Mouse (Mus musculus): Measurements from ENCODE around the gene Gps2. TPM values are rescaled to one million over a fixed set of nuclear protein-coding genes. Genes with fewer than 3 reads are reported as not detected.

Gps2 gene
- polyA plus RNA-seq, 1 experiment from 2014 or later = 42.3 TPM

DNA sequence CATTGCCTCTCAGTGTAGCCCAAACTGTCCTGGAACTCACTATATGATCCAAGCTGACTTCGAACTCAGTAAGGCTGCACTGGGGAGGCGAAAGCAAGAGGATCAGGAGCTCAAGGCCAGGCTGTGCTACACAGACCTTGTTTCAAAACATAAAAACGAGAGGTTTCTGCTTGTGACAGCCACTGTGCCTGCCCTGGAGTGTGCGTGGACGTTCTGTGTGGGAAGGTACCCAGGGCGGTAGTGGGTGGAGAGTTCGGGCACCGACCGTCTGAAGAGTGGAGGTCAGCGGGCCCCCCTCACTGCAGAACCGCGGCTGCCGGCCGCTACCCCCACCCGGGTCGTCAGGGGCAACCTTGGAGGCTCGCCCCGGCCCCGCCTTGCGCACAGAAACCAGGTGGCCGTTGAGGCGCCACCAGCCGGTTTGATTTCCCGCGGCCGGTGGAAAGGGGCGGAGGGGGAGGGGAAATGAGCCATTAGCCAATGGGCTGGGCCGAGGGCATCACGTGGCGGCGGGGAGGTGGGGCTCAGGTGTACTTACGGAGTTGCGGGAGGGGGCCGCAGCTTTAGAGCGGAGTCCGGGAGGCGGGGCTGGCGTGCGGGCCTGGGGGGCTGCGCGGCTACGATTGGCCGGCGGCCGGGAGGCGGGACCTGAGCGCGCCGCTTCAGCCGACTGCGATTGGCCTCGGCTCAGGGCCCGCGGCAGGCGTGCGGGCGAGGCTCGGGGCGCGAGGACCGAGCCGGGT, 21.6 kb downstream of the Gps2 start, which contains the start of gene Ybx2:
TSS of gene Ybx2 (plus strand) at position 660 of the 743 bp plus-strand sequence.
- Histone ChIP-seq H3K27me3 (replicated peaks; ENCODE audit: control insufficient read depth, insufficient read depth, low read length) (peaks cover 5% of the 10 kb centered on the region), H3K4me3 (ENCODE audit: low read depth, low read length) (peak within 1 kb of the TSS; percentile 43), H3K9me3 (ENCODE audit: control insufficient read depth) (no peaks in the 10 kb centered on the region), H3K4me1 (replicated peaks; ENCODE audit: control insufficient read depth, insufficient read depth, low read length) (peaks cover 13% of the 10 kb centered on the region), H3K4me2 (replicated peaks; ENCODE audit: low read depth) (peak within 1 kb of the TSS; percentile 89), H3K27ac (ENCODE audit: low read depth, low read length) (no peak within 1 kb of the TSS), H3K9ac (ENCODE audit: low read depth, low read length) (0 out of 2 replicates have a peak within 1 kb of the TSS, but pooled peaks have one; percentile 22), H3K36me3 (ENCODE audit: control insufficient read depth, insufficient read depth) (no peaks in the 10 kb centered on the region)
- whole genome bisulfite sequencing = 3% methylated on average over 48 of the region's 62 CpGs
- peak; percentile 74 for ATAC-seq
- peak; percentile 31 for TF ChIP-seq CTCF (IDR thresholded peaks at IDR 0.05; ENCODE audit: low read depth)

DNA sequence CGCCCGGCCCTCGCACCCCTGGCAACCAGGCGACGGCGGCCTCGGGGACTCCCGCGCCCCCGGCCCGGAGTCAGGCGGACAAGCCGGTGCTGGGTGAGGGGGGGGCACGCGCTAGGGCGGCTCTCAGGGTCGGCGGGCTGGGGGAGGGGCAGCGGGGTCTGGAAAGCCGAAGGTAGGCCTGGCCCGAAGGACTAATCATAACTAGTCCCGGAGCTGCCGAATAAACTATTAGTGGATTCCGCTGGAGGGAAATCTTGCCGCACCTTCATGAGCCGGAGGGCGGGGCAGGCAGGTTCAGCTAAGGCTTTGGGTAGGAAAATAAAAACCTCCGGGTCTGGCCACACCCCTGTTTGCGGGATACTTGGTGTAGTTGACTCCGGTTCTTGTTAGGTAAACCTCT, 22.5 kb downstream of the Gps2 start:
- Histone ChIP-seq H3K27ac (ENCODE audit: low read depth, low read length) (no peak overlapping the region), H3K4me2 (replicated peaks; ENCODE audit: low read depth) (peak overlapping the region; percentile 89), H3K4me1 (replicated peaks; ENCODE audit: control insufficient read depth, insufficient read depth, low read length) (peaks cover 13% of the 10 kb centered on the region), H3K9me3 (ENCODE audit: control insufficient read depth) (no peaks in the 10 kb centered on the region), H3K36me3 (ENCODE audit: control insufficient read depth, insufficient read depth) (no peaks in the 10 kb centered on the region), H3K4me3 (ENCODE audit: low read depth, low read length) (peak overlapping the region; percentile 43), H3K9ac (ENCODE audit: low read depth, low read length) (0 out of 2 replicates have a peak overlapping the region, but pooled peaks have one; percentile 22), H3K27me3 (replicated peaks; ENCODE audit: control insufficient read depth, insufficient read depth, low read length) (peaks cover 5% of the 10 kb centered on the region)
- no peak for TF ChIP-seq CTCF (IDR thresholded peaks at IDR 0.05; ENCODE audit: low read depth)
- no peak for ATAC-seq
- 2% methylated on average over 30 of the region's 30 CpGs for WGBS

DNA sequence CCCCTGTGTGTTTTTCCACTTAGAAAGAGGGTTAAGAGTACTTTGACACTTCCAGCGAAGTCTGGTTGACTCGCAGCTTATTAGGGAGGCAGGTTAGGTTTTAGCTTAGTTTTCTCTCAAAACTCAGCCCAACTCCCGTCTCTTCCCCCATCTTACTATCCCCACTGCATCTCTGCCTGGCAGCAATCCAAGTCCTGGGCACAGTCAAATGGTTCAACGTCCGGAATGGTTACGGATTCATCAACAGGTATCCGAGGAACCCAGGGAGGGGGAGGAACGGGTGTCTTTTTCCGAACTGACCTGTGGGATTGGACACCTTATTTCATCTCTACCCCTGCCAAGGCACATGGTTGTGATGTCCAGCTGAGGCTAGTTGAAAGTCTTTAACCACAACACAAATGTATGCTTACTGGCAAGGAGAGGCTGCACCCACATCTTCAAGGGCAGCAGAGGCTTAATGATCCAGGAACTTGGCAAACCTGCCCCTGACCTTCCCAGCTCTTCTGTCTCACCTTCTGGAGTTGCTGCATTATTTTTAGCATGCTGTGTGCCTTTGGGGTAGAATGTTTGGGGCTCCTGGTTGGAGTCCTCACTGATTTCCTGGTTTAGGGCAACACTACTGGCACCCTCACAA, 23.1 kb downstream of the Gps2 start:
- WGBS = 29% methylated on average over 9 of the region's 9 CpGs
- no peaks in the 10 kb centered on the region for H3K9me3 ChIP-seq (ENCODE audit: control insufficient read depth)
- TF ChIP-seq CTCF (IDR thresholded peaks at IDR 0.05; ENCODE audit: low read depth) = no peak
- H3K4me2 ChIP-seq (replicated peaks; ENCODE audit: low read depth) = peak overlapping the region; percentile 89
- no peak overlapping the region for H3K4me3 ChIP-seq (ENCODE audit: low read depth, low read length)
- no peak for ATAC-seq
- H3K9ac ChIP-seq (ENCODE audit: low read depth, low read length) = no peak overlapping the region
- peaks cover 5% of the 10 kb centered on the region for H3K27me3 ChIP-seq (replicated peaks; ENCODE audit: control insufficient read depth, insufficient read depth, low read length)
- no peaks in the 10 kb centered on the region for H3K36me3 ChIP-seq (ENCODE audit: control insufficient read depth, insufficient read depth)
- peak overlapping the region; percentile 46; the same call in 1 of the 2 replicates for H3K27ac ChIP-seq (ENCODE audit: low read depth, low read length)
- peaks cover 13% of the 10 kb centered on the region for H3K4me1 ChIP-seq (replicated peaks; ENCODE audit: control insufficient read depth, insufficient read depth, low read length)

DNA sequence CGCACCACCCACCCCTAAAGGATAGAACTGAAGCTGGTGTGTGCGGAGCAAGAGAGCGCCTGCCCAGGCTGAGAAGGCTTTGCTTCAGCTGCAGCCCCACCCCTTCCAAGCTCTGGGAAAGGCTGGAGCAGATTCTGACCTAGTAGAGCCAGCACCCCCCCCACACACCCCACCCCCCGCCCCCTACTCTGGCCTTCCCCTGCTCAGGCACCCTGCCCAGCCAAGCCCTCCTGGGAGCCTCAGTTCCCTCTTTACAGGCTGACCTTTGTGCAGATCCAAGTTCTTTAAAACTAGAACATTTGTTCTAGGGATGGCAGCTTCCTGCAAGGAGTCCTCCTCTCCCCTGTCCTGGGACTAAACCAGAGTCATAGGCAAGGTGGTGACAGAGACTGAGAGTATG, 23.7 kb downstream of the Gps2 start:
- H3K4me1 ChIP-seq (replicated peaks; ENCODE audit: control insufficient read depth, insufficient read depth, low read length) = peaks cover 13% of the 10 kb centered on the region
- WGBS = 22% methylated on average over 4 of the region's 4 CpGs
- H3K9me3 ChIP-seq (ENCODE audit: control insufficient read depth) = no peaks in the 10 kb centered on the region
- no peak overlapping the region for H3K4me2 ChIP-seq (replicated peaks; ENCODE audit: low read depth)
- H3K9ac ChIP-seq (ENCODE audit: low read depth, low read length) = no peak overlapping the region
- no peak for TF ChIP-seq CTCF (IDR thresholded peaks at IDR 0.05; ENCODE audit: low read depth)
- H3K27me3 ChIP-seq (replicated peaks; ENCODE audit: control insufficient read depth, insufficient read depth, low read length) = peaks cover 5% of the 10 kb centered on the region
- no peak overlapping the region for H3K4me3 ChIP-seq (ENCODE audit: low read depth, low read length)
- ATAC-seq = no peak
- H3K36me3 ChIP-seq (ENCODE audit: control insufficient read depth, insufficient read depth) = no peaks in the 10 kb centered on the region
- H3K27ac ChIP-seq (ENCODE audit: low read depth, low read length) = peak overlapping the region; percentile 46; the same call in 1 of the 2 replicates

DNA sequence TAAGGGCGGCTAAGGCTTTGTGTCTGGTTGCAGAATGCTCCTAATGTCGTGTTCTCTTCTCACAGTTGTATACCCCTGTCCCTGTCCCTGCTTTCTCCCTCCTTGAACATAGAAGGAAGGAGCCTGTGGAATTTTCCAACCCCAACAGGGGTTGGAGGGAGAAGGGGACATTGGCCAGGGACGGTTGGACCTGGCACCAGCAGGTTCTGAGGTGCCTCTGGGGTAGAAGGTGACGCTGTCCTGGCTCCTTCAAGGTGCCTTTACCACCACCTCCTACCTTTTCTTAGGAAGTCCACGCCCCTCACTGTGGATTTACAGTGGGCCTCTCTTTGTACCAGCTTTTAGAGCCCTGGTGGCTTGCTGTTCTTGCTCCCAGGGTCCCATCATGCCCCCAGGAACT, 24.1 kb downstream of the Gps2 start:
- H3K4me2 ChIP-seq (replicated peaks; ENCODE audit: low read depth) = no peak overlapping the region
- H3K9me3 ChIP-seq (ENCODE audit: control insufficient read depth) = no peaks in the 10 kb centered on the region
- H3K4me3 ChIP-seq (ENCODE audit: low read depth, low read length) = no peak overlapping the region
- peaks cover 13% of the 10 kb centered on the region for H3K4me1 ChIP-seq (replicated peaks; ENCODE audit: control insufficient read depth, insufficient read depth, low read length)
- H3K9ac ChIP-seq (ENCODE audit: low read depth, low read length) = no peak overlapping the region
- no peak for ATAC-seq
- WGBS = 72% methylated on average over 5 of the region's 5 CpGs
- TF ChIP-seq CTCF (IDR thresholded peaks at IDR 0.05; ENCODE audit: low read depth) = no peak
- H3K36me3 ChIP-seq (ENCODE audit: control insufficient read depth, insufficient read depth) = no peaks in the 10 kb centered on the region
- 0 out of 2 replicates have a peak overlapping the region, but pooled peaks have one; percentile 46 for H3K27ac ChIP-seq (ENCODE audit: low read depth, low read length)
- H3K27me3 ChIP-seq (replicated peaks; ENCODE audit: control insufficient read depth, insufficient read depth, low read length) = peaks cover 5% of the 10 kb centered on the region

DNA sequence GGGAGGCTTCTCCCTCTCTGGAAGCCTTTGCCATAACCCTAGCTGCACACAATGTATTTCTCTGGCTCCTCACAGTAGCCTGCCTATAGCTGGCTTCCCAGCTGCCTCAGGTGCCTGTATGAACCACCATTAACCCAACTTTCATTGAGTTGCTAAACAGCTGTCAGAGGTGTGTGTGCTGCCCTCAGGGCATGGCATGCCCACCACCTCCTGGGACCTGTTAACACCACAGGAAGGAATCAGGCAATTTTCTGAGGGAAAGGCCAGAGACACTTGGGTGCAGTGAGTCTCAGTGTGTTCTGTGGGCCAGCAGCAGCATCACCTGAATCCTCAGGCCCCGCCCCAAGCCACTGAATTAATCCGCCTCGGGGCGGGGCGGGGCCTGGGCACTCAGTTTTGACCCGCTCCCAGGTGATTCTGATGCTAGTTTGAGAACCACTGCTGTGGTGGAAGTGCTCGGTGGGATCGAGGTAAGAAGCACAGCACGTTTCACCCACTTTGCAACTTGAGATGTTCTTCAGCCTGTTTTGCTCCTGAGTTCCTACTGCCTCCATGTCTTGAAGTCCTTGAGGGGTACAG, 24.8 kb downstream of the Gps2 start:
- no peak for TF ChIP-seq CTCF (IDR thresholded peaks at IDR 0.05; ENCODE audit: low read depth)
- Histone ChIP-seq H3K9ac (ENCODE audit: low read depth, low read length) (no peak overlapping the region), H3K4me3 (ENCODE audit: low read depth, low read length) (no peak overlapping the region), H3K4me2 (replicated peaks; ENCODE audit: low read depth) (no peak overlapping the region), H3K9me3 (ENCODE audit: control insufficient read depth) (no peaks in the 10 kb centered on the region), H3K36me3 (ENCODE audit: control insufficient read depth, insufficient read depth) (no peaks in the 10 kb centered on the region), H3K27ac (ENCODE audit: low read depth, low read length) (no peak overlapping the region), H3K4me1 (replicated peaks; ENCODE audit: control insufficient read depth, insufficient read depth, low read length) (peaks cover 13% of the 10 kb centered on the region), H3K27me3 (replicated peaks; ENCODE audit: control insufficient read depth, insufficient read depth, low read length) (peaks cover 5% of the 10 kb centered on the region)
- 43% methylated on average over 9 of the region's 9 CpGs for WGBS
- ATAC-seq = no peak
